Mouse (Mus musculus): Measurements from ENCODE around the gene Ncoa4.

DNA sequence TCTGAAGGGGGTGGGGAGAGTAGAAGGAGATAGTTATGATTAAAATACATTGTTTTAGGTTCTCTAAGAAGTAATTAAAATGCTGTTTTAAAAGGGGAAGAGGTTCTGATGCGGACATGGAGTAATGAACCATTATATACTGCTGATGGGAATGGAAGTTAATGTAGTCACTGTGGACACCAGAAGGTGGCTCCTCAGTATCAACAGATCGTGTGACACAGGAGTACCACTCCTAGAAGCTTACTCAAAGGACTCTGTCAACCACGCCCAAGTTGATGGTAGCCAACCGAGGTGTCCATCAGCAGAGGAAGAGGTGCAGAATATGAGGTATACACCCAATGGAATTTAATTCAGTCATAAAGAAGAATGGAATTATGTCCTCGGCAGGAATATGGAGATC is 31.3 kb upstream of the Ncoa4 start:
- TF ChIP-seq POLR2A (IDR thresholded peaks at IDR 0.05; ENCODE audit: control insufficient read depth, extremely low read depth, insufficient read depth, low read length, poor library complexity) = no peak
- TF ChIP-seq CTCF (IDR thresholded peaks at IDR 0.05; ENCODE audit: borderline replicate concordance, control insufficient read depth, extremely low read depth, insufficient read depth, low read length, poor library complexity) = no peak

Measured in thymus, adult 2 months (tissue).